Mouse (Mus musculus): ENCODE data around the gene Ube2n.

Ube2n gene

GRCm38 (mm10) chr10:95560394-95560983 is 45.5 kb downstream of the Ube2n start:
- no peak for DNase-seq (ENCODE audit: low spot score)

- no peak for DNase-seq (ENCODE audit: low spot score)
Observed at GRCm38 (mm10) chr10:95561616-95562015, 46.7 kb downstream of the Ube2n start.

- DNase-seq (ENCODE audit: low spot score): no peak
Observed at GRCm38 (mm10) chr10:95562395-95562794, 47.5 kb downstream of the Ube2n start.

- peak; percentile 36 for DNase-seq (ENCODE audit: low spot score)
Observed at GRCm38 (mm10) chr10:95562859-95563841, 48.2 kb downstream of the Ube2n start.

- peak; percentile 72 for DNase-seq (ENCODE audit: low spot score)
Observed at GRCm38 (mm10) chr10:95563851-95564845, 49.2 kb downstream of the Ube2n start, which contains the start of gene Nudt4. Gene Nudt4 (minus strand): TSS chr10:95564146.

GRCm38 (mm10) chr10:95565156-95565854 is 50.4 kb downstream of the Ube2n start:
- DNase-seq (ENCODE audit: low spot score): no peak

GRCm38 (mm10) chr10:95566786-95567185 is 51.8 kb downstream of the Ube2n start:
- no peak for DNase-seq (ENCODE audit: low spot score)

GRCm38 (mm10) chr10:95567550-95567949 is 52.6 kb downstream of the Ube2n start:
- no peak for DNase-seq (ENCODE audit: low spot score)

- DNase-seq (ENCODE audit: low spot score): no peak
Observed at GRCm38 (mm10) chr10:95568016-95568415, 53.1 kb downstream of the Ube2n start.

- DNase-seq (ENCODE audit: low spot score): no peak
Observed at GRCm38 (mm10) chr10:95569441-95569840, 54.5 kb downstream of the Ube2n start.

- DNase-seq (ENCODE audit: low spot score): no peak
Observed at GRCm38 (mm10) chr10:95574994-95575393, 60.0 kb downstream of the Ube2n start.

GRCm38 (mm10) chr10:95575839-95576380 is 61.0 kb downstream of the Ube2n start:
- no peak for DNase-seq (ENCODE audit: low spot score)

GRCm38 (mm10) chr10:95576876-95577566 is 62.1 kb downstream of the Ube2n start:
- no peak for DNase-seq (ENCODE audit: low spot score)

- DNase-seq (ENCODE audit: low spot score): no peak
Observed at GRCm38 (mm10) chr10:95577567-95577950, 62.6 kb downstream of the Ube2n start.

GRCm38 (mm10) chr10:95585554-95585953 is 70.6 kb downstream of the Ube2n start:
- DNase-seq (ENCODE audit: low spot score): no peak

- DNase-seq (ENCODE audit: low spot score): no peak
Observed at GRCm38 (mm10) chr10:95587509-95588220, 72.7 kb downstream of the Ube2n start.

GRCm38 (mm10) chr10:95589196-95589595 is 74.3 kb downstream of the Ube2n start:
- no peak for DNase-seq (ENCODE audit: low spot score)

GRCm38 (mm10) chr10:95590196-95590595 is 75.3 kb downstream of the Ube2n start:
- no peak for DNase-seq (ENCODE audit: low spot score)

GRCm38 (mm10) chr10:95591257-95591656 is 76.3 kb downstream of the Ube2n start:
- no peak for DNase-seq (ENCODE audit: low spot score)

- no peak for DNase-seq (ENCODE audit: low spot score)
Observed at GRCm38 (mm10) chr10:95594414-95594813, 79.5 kb downstream of the Ube2n start.
